Mouse (Mus musculus): Measurements from ENCODE around the gene Phactr1.

GRCm38 (mm10) chr13:42684181-42684580 lies 3.8 kb downstream of the Phactr1 start:
- no peak for TF ChIP-seq POLR2A (IDR thresholded peaks at IDR 0.05; ENCODE audit: borderline replicate concordance, control insufficient read depth, low read depth, low read length)
- TF ChIP-seq CTCF (IDR thresholded peaks at IDR 0.05; ENCODE audit: control insufficient read depth, insufficient read depth, low read length): no peak

All from bone marrow, adult 2 months (tissue).